Mouse (Mus musculus): ENCODE results near the gene Rad52. TPM values are rescaled to one million over a fixed set of nuclear protein-coding genes. Genes with fewer than 3 reads are reported as not detected.

Gene Rad52
- 10.2 and 11.4 TPM in 2 replicates for polyA plus RNA-seq (2015; fragmentation: Nextera tagmentation; extraction: Ambion mirVana)

GRCm38 (mm10) chr6:119902204-119903080 lies at the start of gene Rad52:
Gene Rad52, plus strand, starts transcription at chr6:119902698.

Other genes starting within 250 kb of the Rad52 start
- 4.9 and 5.1 TPM in 2 replicates for gene Erc1, start 54.5 kb upstream of the Rad52 start, polyA plus RNA-seq (2015; fragmentation: Nextera tagmentation; extraction: Ambion mirVana)
- gene Wnk1, start 136.0 kb downstream of the Rad52 start, polyA plus RNA-seq (2015; fragmentation: Nextera tagmentation; extraction: Ambion mirVana), result 67.7 and 77.8 TPM in 2 replicates
- gene Ninj2, start 190.7 kb downstream of the Rad52 start, polyA plus RNA-seq (2015; fragmentation: Nextera tagmentation; extraction: Ambion mirVana), result 0.20 and 0.58 TPM in 2 replicates

Data from spleen, postnatal 0 days (tissue).